Mouse (Mus musculus) CH12.LX (cell line): ENCODE measurements around the gene Rsad1.

Experiments
- CHD2 ChIP-seq: IDR thresholded peaks from 2 replicates; pipeline ENCODE4 v1.6.1; 2011; ENCODE audit warnings: low read length, improper control_type of control experiment
- CTCF ChIP-seq, 2 experiments: IDR thresholded peaks in 1 of 2; conservative IDR thresholded peaks in 1 of 2; 2 replicates each; pipeline ENCODE4 v1.5.1; 2011 to 2012; ENCODE audit warnings: low read depth in 2 of 2, low read length in 2 of 2, improper control_type of control experiment in 1 of 2, inconsistent platforms in 1 of 2, mild to moderate bottlenecking in 1 of 2, moderate library complexity in 1 of 2
- ELF1 ChIP-seq: IDR thresholded peaks from 2 replicates; pipeline ENCODE4 v1.6.1; 2014; ENCODE audit warnings: low read depth, mild to moderate bottlenecking, inconsistent platforms, low read length, improper control_type of control experiment
- EP300 ChIP-seq: IDR thresholded peaks from 2 replicates; pipeline ENCODE4 v1.6.1; 2011; ENCODE audit warnings: low read length, improper control_type of control experiment
- MAFK ChIP-seq: IDR thresholded peaks from 2 replicates; pipeline ENCODE4 v1.6.1; 2011; ENCODE audit warnings: low read length, improper control_type of control experiment; ENCODE audit not compliant: insufficient replicate concordance
- MYC ChIP-seq: IDR thresholded peaks from 2 replicates; pipeline ENCODE4 v1.6.1; 2011; ENCODE audit warnings: low read depth, mild to moderate bottlenecking, improper control_type of control experiment, low read length
- NRF1 ChIP-seq: IDR thresholded peaks from 2 replicates; pipeline ENCODE4 v1.6.1; 2014; ENCODE audit warnings: low read depth, mild to moderate bottlenecking, inconsistent platforms, low read length, improper control_type of control experiment, moderate library complexity
- POLR2A ChIP-seq: IDR thresholded peaks from 2 replicates; pipeline ENCODE4 v1.6.1; 2011; ENCODE audit warnings: low read depth, mild to moderate bottlenecking, improper control_type of control experiment, low read length
- SIN3A ChIP-seq: IDR thresholded peaks from 2 replicates; pipeline ENCODE4 v1.6.1; 2012; ENCODE audit warnings: low read length, improper control_type of control experiment, inconsistent platforms
- SMC3 ChIP-seq: IDR thresholded peaks from 2 replicates; pipeline ENCODE4 v1.6.1; 2011; ENCODE audit warnings: low read depth, low read length, improper control_type of control experiment
- TBP ChIP-seq: conservative IDR thresholded peaks from 2 replicates; pipeline ENCODE4 v1.6.1; 2011; ENCODE audit warnings: low read depth, low read length, improper control_type of control experiment
- USF1 ChIP-seq: IDR thresholded peaks from 2 replicates; pipeline ENCODE4 v1.6.1; 2014; ENCODE audit warnings: low read depth, mild to moderate bottlenecking, inconsistent platforms, low read length, improper control_type of control experiment
- ZC3H11A ChIP-seq: IDR thresholded peaks from 2 replicates; pipeline ENCODE4 v1.6.1; 2012; ENCODE audit warnings: low read depth, mild to moderate bottlenecking, inconsistent platforms, low read length, improper control_type of control experiment
- ZNF384 ChIP-seq: IDR thresholded peaks from 2 replicates; pipeline ENCODE4 v1.6.1; 2012; ENCODE audit warnings: low read depth, low read length, improper control_type of control experiment, inconsistent platforms

- no peak for TF ChIP-seq MYC
- no peak for TF ChIP-seq USF1
- TF ChIP-seq TBP, result no peak
- no peak for TF ChIP-seq POLR2A
- TF ChIP-seq CTCF (conservative IDR thresholded peaks at IDR 0.05 in 1 of 2, IDR thresholded peaks at IDR 0.05 in 1 of 2; ENCODE audit: low read depth in 2 of 2, low read length in 2 of 2), result no peak
- TF ChIP-seq CHD2, result no peak
- no peak for TF ChIP-seq ZC3H11A
- no peak for TF ChIP-seq ELF1
- no peak for TF ChIP-seq SMC3
- TF ChIP-seq ZNF384, result no peak
- TF ChIP-seq SIN3A, result no peak
- TF ChIP-seq EP300, result no peak
- no peak for TF ChIP-seq MAFK
- no peak for TF ChIP-seq NRF1
Observed at GRCm38 (mm10) chr11:94498093-94498996, 50.7 kb downstream of the Rsad1 start.
